Mouse (Mus musculus) embryonic fibroblast, embryonic 13.5 days (primary cell): ENCODE measurements around the gene Tead1.

Experiments used
- CTCF ChIP-seq: IDR thresholded peaks from 2 replicates; pipeline ENCODE4 v1.5.1; 2011; ENCODE audit warnings: mild to moderate bottlenecking, control low read depth, low read length, moderate library complexity, borderline replicate concordance; ENCODE audit not compliant: insufficient read depth
- POLR2A ChIP-seq: IDR thresholded peaks from 2 replicates; pipeline ENCODE4 v1.6.1; 2011; ENCODE audit warnings: low read depth, mild to moderate bottlenecking, control low read depth, low read length, moderate library complexity

DNA sequence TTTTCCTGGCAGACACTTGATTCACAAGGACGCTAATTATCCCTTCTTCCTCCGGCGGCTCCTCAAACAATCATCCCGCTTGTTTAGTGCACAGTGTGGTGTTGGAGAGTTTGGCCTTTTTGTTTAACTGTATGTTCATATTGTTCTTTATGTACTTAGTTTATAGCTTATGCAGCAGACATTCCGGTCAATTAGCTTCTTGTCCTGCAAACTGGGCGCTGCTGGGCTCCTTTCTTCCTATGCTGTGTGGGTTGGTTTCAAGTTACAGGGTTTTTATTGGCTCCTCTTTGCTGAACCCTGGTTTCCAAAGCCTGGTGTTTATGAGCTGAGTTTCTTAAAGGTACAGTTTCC, 128.3 kb downstream of the Tead1 start:
- TF ChIP-seq POLR2A (no peak), CTCF (no peak)
